Mouse (Mus musculus): ENCODE measurements around the gene Ces2g.

DNA sequence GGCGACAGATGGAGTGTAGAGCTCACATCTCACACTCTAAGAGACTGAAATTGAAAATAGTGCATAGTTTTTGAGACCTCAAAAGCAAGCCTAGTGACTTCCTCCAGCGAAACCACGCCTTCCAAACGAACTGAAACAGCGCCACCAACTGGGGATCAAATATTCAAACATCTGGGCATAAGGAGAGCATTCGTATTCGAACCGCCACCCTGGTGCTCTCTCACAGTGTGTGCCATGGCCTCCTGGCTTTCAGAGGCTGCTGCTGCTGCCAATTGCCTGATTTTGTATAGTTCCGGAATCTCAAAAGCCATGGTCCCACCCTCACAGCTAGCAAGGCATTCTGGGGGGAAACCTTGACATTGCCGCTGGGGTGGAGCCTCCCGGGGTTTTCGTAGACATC is 49.6 kb downstream of the Ces2g start:
- peak; percentile 27; the same call in 1 of the 2 replicates for TF ChIP-seq CTCF (IDR thresholded peaks at IDR 0.05; ENCODE audit: low read depth, low read length)
- no peak for TF ChIP-seq POLR2A (IDR thresholded peaks at IDR 0.05; ENCODE audit: extremely low read depth, insufficient read depth, low read length)

Data from liver, adult 2 months (tissue).